Mouse (Mus musculus): ENCODE results near the gene Vapa. TPM values are rescaled to one million over a fixed set of nuclear protein-coding genes. Genes with fewer than 3 reads are reported as not detected.
A peak's percentile ranks its signal among the peaks of the same experiment; 100 is the strongest.
"Not testable (repeated sequence)": the region's sequence is repeated elsewhere in the genome, so short reads cannot be mapped to it uniquely, and the experiment has no call there.

Vapa gene
- total RNA-seq (2021): 100 to 1,000 TPM; 128 to 144 TPM

DNA sequence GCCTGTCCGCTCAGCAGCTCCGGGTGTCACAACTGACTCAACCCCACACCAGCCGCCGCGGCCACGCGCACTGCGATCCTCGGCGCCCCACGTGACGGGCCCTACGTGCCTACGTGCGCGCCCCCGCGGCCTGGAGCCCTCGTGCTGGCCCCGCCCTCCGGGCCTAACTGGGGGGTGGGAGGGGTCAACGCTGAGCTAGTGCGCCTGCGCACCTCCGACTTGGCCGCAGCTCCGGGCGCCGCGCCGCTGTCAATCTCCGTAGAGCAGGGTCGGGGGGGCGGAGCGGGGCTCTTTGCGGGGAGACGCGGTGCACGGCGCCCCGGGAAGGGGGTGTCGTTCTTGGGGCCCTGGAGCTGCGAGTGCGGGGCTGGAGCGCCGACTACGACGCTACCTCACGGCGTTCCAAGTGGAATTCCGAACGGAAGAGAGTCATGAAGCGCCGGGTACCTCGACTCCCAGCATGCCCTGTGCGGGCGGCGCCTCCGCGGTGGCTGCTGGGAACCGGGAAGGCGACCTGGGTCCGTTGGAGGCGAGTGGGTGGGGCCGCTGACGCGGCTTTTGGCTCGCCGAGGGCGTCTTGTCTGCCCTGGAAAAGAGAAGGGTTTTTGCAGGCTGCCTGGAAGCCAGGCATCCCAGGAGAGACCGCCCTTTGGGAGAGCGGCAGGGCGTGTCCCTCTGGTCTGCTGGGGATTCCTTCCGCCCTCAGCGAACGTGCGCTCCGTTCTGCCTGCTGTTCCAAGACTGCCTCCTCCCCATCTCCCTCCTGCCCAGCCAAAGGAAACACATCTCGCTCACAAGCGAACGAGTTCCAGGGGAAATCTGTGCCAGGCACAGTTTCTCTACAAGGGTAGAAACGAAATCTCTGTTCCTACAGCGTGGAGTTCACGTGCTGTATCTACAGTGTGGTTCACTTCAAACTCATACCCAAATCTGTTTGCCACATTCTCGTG lies at the start of gene Vapa:
Gene Vapa, minus strand, starts transcription at position 93 of the 950 bp plus-strand sequence.
- peak; percentile 98 for DNase-seq

GRCm38 (mm10) chr17:65662662-65663061 lies 49.3 kb upstream of the Vapa start:
- no peak for DNase-seq

DNA sequence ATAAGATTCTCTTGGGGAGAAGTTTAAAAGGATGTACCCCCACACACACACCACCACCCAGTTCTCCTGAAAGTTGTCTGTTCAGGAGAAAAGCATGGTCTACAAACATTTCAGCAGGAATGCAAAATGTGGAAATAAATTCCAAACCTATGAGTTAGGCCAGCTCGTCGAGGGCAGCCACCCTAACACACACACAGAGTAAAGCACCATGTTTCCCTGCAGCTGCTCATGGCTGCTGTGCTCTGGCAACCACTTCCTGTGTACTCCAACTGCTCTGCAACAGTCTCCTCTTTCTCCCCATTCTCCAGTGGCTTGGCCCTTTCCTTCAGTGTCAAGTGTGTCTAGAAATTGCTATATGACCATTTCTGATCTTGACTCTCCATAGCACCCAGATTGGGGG lies 45.1 kb upstream of the Vapa start:
- no peak for DNase-seq

DNA sequence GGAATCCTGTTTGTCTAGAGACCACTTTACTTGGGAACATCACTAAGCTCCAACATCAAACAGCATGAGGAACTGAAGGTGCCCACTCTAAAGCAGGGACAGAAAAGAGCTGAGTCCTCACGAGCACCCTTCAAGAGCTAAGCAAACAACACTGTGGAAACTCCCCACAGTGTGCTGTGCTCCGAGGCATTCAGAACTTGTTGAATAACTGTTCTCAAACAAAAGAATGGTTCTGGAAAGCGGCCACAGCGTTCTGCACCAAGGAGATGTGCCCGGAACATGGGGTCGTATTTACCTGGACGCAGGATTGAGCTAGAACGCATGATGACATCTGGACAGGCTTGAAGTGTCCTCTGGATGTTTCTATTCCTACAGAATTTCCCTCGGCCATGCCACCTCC lies 44.6 kb upstream of the Vapa start:
- DNase-seq: no peak

GRCm38 (mm10) chr17:65656731-65657130 lies 43.4 kb upstream of the Vapa start:
- no peak for DNase-seq

- DNase-seq: no peak
These were observed 42.7 kb upstream of the Vapa start for GRCm38 (mm10) chr17:65656076-65656475.

- DNase-seq: no peak
These were observed 42.3 kb upstream of the Vapa start for GRCm38 (mm10) chr17:65655608-65656007.

DNA sequence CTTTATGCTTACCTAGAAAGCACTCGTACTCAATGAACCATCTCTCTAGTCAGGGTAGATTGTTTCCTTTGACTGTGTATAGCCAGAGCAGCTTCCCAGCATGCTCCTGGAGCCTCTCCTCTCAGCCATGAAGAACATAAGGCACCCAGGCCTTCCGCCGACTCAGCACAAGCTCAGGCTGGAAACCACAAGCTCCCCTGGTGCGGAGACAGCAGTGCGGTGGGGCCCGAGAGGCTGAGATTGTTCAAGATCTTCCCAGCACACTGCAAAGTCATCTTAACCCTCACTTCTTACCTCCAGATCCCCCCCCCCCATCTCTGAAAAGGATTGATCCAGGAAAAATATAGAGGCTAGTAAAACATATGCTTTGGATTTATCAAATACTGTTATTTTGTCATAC lies 37.2 kb upstream of the Vapa start:
- DNase-seq: no peak

DNA sequence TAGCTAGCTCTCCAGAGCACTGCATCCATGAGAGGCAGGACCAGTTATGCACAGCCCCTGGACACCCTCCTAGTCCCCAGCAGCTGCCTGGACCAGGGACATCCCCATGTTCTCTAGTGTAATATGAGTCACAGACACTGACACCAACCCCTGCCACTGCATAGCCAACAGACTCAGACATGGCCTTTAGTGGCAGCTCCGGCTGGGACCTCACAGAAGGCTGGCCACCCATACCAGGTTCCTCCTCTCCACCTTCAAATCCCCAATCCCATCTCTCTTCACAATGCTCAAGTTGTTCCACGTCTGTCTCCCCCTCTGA lies 35.8 kb upstream of the Vapa start:
- no peak for DNase-seq

GRCm38 (mm10) chr17:65648371-65649174 lies 35.2 kb upstream of the Vapa start:
- no peak for DNase-seq

DNA sequence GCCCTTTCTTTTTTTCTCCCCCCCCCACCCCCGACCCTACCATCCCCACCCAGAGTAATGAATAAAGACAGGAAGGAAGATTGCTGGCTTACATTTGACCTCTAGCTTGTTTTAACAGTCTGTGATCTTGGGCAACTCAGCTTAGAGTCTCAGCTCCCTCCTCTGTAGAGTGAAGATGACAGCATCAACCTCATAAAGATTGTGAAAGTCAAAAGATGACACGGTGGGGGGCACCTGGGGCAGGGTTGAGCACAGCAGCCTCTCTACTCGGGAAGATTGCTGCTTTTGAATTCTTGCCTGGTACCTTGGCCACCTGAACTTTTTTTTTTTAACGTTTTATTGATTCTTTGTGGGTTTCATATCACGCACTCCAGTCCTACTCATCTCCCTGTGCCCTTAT lies 34.6 kb upstream of the Vapa start:
- no peak for DNase-seq

- DNase-seq: no peak
These were observed 33.9 kb upstream of the Vapa start for GRCm38 (mm10) chr17:65647226-65647625.

- no peak for DNase-seq
These were observed 30.2 kb upstream of the Vapa start for GRCm38 (mm10) chr17:65643579-65643978.

DNA sequence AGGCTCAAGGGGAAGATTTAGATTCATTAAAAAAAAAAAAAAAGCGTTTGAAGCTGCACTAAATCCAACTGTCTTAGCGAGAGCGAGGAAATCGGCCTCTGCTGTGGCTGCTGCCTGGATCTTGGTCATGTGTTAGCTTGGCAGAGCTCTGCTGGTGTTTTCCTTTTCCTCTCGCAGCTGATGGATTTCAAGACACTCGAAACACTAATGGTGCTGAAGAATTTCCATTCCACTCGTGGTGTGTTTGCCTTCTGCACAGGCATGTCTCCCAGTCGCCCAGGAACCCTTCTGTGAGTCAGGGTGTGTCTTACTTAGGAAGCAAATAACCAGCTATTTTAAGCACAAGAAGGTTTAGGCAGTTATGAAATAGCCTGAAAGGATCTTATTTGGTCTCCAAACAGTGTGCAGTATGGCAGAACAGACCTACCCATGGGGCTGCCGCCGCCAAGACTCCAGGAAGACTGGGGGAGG lies 29.7 kb upstream of the Vapa start:
- peak; percentile 27 to 41 for DNase-seq

- no peak for DNase-seq
These were observed 29.2 kb upstream of the Vapa start for GRCm38 (mm10) chr17:65642578-65642991.

GRCm38 (mm10) chr17:65641734-65642218 lies 28.4 kb upstream of the Vapa start, which contains the start of gene Txndc2:
Txndc2 (minus strand) TSS chr17:65642168.
- DNase-seq: no peak

GRCm38 (mm10) chr17:65639144-65639543 lies 25.8 kb upstream of the Vapa start:
- DNase-seq: no peak

DNA sequence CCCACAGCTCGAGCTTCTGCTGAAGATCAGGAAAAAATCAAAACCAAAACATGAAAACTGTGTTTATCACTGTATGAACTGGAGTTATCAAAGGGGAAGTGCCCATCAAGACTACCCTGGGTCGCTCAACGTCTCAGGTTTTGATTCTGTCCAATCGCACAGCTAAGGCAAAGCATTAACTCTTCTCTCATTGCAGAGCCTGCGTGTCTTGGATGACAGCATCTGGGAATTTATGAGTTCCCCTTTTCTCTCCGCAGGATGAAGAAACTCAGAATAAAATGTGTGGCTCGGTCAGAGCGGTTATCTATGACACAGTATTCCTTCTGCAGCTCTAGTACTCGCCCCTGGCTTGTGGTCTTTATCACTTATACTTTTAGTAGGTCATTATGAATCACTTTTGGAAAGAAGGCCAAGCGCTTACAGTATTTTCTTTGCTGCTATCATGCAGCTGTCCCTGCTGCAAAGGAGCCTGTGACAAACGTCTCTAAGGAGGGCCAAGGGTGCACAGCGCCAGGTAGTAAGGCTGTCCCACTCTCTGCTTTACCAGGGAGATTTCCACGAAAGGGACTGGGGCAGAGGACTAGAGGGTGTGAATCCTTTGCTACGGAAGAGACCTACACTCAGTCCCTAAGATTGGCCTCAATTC lies 22.5 kb upstream of the Vapa start:
- no peak for DNase-seq

DNA sequence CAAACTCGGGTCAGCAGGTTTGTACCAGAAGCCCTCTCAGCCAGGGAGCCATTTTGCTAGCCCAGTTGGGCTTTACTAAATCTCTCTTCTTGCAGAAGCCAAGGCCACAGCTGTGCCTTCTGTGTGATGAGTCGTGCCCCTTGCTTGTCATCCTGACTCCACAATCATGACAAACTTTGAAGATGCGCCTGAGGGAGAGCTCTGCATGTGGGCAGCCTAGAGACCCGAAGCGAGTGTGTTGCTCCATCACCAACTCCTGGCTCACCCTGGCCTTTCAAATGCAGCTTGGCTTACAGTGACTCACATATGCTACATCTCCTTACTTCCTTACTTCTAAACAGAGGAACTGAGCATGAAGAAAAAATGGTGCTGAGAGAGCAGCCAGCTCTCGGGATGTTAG lies 16.6 kb upstream of the Vapa start:
- DNase-seq: no peak

GRCm38 (mm10) chr17:65628823-65629532 lies 15.6 kb upstream of the Vapa start:
- not testable (repeated sequence) for DNase-seq

DNA sequence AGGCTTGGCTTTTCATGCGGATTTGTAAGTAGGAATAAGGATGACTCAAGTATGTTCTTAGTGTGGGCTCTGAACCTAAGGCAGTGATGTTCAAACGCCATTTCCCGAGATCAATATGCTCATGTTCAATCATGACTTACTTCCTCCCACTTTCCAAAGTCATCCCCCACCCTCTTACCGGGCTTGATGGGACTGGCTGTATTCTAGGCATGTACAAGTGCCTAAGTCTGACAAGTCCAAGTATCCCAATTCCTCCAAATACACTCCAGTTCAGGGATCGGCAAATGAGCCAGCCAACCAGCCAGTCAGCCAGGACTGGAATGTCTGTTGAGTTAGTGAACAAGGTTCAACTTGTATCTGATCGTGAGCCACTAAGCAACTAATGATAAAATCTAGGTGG lies 12.9 kb upstream of the Vapa start:
- no peak for DNase-seq

- DNase-seq: no peak
These were observed 12.2 kb upstream of the Vapa start for GRCm38 (mm10) chr17:65625563-65625962.

Data from layer of hippocampus, postnatal 36 days (tissue).